Mouse (Mus musculus): ENCODE data around the gene Mrc1. TPM values are rescaled to one million over a fixed set of nuclear protein-coding genes. Genes with fewer than 3 reads are reported as not detected.

Mrc1 gene
- polyA plus RNA-seq, 1 experiment from 2014 or later: 5.7 TPM

DNA sequence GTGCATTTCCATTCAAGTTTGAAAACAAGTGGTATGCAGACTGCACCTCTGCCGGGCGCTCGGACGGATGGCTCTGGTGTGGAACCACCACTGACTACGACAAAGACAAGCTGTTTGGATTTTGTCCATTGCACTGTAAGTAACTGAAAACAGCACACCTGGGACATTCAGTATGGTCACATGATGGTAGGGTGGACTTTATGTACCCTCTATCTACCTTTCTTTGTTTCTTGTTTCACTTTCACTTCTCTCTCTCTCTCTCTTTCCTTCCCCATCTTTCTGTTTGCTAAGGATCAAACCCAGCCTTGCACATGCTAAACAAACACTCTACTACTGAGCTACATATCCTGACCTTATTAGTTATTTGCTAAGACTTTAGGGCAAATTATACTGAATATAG is 15.0 kb downstream of the Mrc1 start:
- no peak for DNase-seq (ENCODE audit: low spot score)

GRCm38 (mm10) chr2:14244668-14245067 is 15.5 kb downstream of the Mrc1 start:
- DNase-seq (ENCODE audit: low spot score): no peak

DNA sequence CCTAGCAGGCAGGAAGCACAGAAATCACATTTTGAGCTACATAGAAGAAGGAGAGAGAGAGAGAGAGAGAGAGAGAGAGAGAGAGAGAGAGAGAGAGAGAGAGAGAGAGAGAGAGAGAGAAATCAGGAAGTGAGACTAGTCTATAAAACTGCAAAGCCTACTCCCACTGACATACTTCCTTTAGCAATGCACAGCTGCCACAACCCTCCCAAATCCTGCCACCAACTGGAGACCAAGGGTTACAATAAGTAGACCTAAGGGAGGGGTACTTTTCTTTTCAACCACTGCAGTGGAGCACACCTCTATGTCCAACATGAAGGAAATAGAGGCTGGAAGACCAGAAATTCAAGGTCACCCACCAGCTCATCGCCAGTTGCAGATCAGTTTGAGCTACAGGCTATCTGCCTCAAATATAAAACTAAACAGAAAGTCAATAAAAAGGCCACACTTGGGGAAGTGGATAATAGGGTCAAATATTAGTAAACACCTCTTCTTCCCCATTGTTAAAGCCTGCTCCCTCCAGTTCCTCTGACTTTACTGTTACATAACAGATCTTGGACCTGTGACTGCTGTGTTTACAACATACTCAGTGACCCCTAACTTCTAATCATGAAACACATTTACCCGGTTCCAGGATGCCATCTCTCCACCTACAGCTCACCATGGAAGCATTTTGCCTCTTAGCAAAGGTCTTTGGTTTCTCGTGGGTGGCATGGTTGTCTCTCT is 20.8 kb downstream of the Mrc1 start:
- peak; percentile 32 for DNase-seq (ENCODE audit: low spot score)

DNA sequence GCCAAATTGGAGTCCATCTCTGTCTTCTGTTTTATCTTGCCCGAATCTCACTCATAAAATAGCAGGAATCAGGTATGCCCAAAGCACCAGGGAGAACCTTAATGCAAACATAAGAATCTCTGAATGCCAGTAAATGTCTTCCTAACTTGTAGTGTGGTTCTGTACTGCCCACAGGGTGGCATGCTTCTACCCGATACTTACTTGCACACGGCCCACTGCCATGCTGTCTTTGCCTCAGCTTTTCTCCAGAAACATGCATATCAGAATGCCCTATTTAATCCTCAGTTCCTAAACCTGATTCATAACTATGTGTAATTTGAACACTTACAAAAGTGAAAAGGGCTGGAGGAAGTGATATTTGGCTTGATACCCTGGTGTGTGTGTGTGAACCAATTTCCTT is 22.7 kb downstream of the Mrc1 start:
- DNase-seq (ENCODE audit: low spot score): no peak

DNA sequence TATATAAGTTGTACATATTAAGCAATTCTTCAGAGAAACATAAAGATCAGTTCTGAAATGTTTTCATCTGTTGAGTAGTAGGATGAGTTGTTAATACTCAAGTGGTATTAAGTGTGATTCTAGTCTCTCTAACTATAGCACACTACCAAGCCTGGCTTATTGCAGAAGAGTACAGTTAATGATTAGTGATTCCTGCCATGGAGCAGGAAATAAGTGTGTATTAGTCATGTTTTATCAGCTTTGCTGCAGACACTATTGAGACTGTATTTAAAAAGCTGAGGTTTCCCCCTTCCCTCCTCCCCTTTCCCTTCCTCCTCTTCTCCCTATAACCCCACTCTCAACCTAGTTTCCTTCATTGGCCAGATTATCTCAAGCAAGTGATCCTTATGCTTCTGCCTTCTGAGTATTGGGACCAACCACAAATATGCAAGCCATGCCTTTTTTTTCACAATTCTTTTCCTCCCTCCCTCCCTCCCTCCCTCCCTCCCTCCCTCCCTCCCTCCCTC is 29.2 kb downstream of the Mrc1 start:
- no peak for DNase-seq (ENCODE audit: low spot score)

DNA sequence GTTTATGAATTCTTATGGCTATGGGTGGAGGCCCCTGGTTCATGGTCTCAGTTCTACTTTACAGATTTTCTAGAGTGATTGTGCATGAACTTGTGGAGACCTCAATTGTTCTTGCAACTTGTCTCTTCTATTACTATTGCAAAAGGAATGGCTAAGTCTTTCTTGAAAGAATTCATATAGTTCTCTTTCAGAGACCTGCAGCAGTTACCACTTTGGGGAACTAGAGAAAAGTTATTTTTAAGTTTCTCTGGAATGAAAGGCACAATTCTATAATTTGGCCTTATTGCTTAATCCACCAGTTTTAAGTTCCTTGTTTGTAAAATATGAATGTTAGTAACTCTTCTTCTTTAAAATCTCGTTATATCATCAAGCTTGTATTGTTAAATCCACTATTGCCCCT is 32.9 kb downstream of the Mrc1 start:
- DNase-seq (ENCODE audit: low spot score): no peak

- no peak for DNase-seq (ENCODE audit: low spot score)
Measured at GRCm38 (mm10) chr2:14269160-14269559, 40.0 kb downstream of the Mrc1 start.

- DNase-seq (ENCODE audit: low spot score): no peak
Measured at GRCm38 (mm10) chr2:14272088-14272487, 42.9 kb downstream of the Mrc1 start.

DNA sequence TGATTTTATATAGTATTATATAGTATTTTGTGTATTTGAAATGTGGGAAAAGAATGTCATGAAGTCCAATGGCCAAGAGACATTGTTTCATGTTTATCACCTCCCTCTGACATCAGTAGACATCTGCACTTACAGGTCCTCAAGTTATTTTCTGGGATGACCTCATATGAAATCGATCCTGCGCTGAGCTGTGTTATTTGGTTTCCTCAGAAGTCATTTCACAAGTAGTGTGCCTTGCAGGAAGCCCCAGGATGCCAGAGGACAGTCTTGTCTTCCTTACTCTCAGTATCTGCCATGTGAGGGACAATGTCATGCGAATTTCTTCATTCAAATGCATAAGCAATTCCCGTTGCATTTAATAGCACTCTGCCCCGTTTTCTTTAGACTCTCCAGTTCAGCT is 46.6 kb downstream of the Mrc1 start:
- DNase-seq (ENCODE audit: low spot score): no peak

- no peak for DNase-seq (ENCODE audit: low spot score)
Measured at GRCm38 (mm10) chr2:14279256-14279655, 50.1 kb downstream of the Mrc1 start.

GRCm38 (mm10) chr2:14279795-14280194 is 50.6 kb downstream of the Mrc1 start:
- DNase-seq (ENCODE audit: low spot score): no peak

GRCm38 (mm10) chr2:14295334-14295733 is 66.1 kb downstream of the Mrc1 start:
- peak; percentile 85 for DNase-seq (ENCODE audit: low spot score)

- no peak for DNase-seq (ENCODE audit: low spot score)
Measured at GRCm38 (mm10) chr2:14312505-14313380, 83.6 kb downstream of the Mrc1 start.

DNA sequence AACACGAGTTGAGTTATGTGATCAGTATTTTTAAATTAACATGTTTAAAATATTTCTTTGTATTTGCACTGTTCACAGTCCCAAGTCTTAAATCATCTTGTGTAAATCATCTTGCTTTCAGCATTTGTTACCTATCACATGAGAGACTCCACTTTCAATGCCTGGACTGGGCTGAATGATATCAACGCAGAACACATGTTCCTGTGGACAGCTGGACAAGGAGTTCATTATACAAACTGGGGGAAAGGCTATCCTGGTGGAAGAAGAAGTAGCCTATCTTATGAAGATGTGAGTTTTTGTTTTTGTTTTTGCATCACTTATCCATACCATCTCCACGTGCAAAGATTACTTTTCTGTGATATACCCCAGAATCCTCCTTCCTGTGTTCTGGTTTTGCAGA is 85.9 kb downstream of the Mrc1 start:
- no peak for DNase-seq (ENCODE audit: low spot score)

- no peak for DNase-seq (ENCODE audit: low spot score)
Measured at GRCm38 (mm10) chr2:14341652-14342308, 112.6 kb downstream of the Mrc1 start.

GRCm38 (mm10) chr2:14342309-14342839 is 113.2 kb downstream of the Mrc1 start:
- no peak for DNase-seq (ENCODE audit: low spot score)

MicroRNAs encoded within 50 kb of the gene (microRNA counts, 519-probe panel; counts per million panel counts)
- microRNA mmu-miR-511: 473 counts per million, percentile 71 among the panel's probes with 10 or more counts

Small RNA genes lying within 50 kb of the gene (microRNA-seq; reads per million reads assigned to microRNA genes)
- gene Mir511 (ENCODE audit: borderline number of aligned reads): 24.1 reads per million, percentile 29 among the genes with 10 or more reads in this experiment

Other genes starting within 250 kb of the Mrc1 start
- 45.0 and 49.2 TPM in 2 replicates for gene Hacd1, start 173.3 kb upstream of the Mrc1 start, polyA plus RNA-seq (2015; fragmentation: Nextera tagmentation; extraction: Ambion mirVana)
- gene Stam, start 155.3 kb upstream of the Mrc1 start, polyA plus RNA-seq (2015; fragmentation: Nextera tagmentation; extraction: Ambion mirVana): 39.2 and 41.4 TPM in 2 replicates
- 0.05 and 0.12 TPM in 2 replicates for gene Tmem236, start 54.9 kb upstream of the Mrc1 start, polyA plus RNA-seq (2015; fragmentation: Nextera tagmentation; extraction: Ambion mirVana)
- gene Slc39a12, start 158.9 kb downstream of the Mrc1 start, polyA plus RNA-seq (2015; fragmentation: Nextera tagmentation; extraction: Ambion mirVana): not detected in 2 replicates